Mouse (Mus musculus) kidney, postnatal 10 days (tissue): Measurements from ENCODE around the gene Map1lc3b.

Experiments
- DNase-seq: peaks from one replicate; pipeline ENCODE4 v3.0.0; 2021; ENCODE audit warnings: mixed read lengths

Gene Map1lc3b

GRCm38 (mm10) chr8:121609916-121610315, 19.8 kb downstream of the Map1lc3b start:
- no peak for DNase-seq

GRCm38 (mm10) chr8:121613419-121613818, 23.3 kb downstream of the Map1lc3b start:
- DNase-seq, result no peak

- DNase-seq, result peak; percentile 87
Measured at GRCm38 (mm10) chr8:121619401-121619995, 29.3 kb downstream of the Map1lc3b start.

- peak; percentile 87 for DNase-seq
Measured at GRCm38 (mm10) chr8:121620801-121621516, 30.8 kb downstream of the Map1lc3b start.

- DNase-seq, result no peak
Measured at GRCm38 (mm10) chr8:121621879-121622278, 31.7 kb downstream of the Map1lc3b start.

GRCm38 (mm10) chr8:121623043-121623442, 32.9 kb downstream of the Map1lc3b start:
- no peak for DNase-seq

GRCm38 (mm10) chr8:121628681-121629080, 38.5 kb downstream of the Map1lc3b start:
- no peak for DNase-seq

- DNase-seq, result peak; percentile 75
Measured at GRCm38 (mm10) chr8:121631645-121632071, 41.5 kb downstream of the Map1lc3b start.

- no peak for DNase-seq
Measured at GRCm38 (mm10) chr8:121632401-121632800, 42.2 kb downstream of the Map1lc3b start.

- peak; percentile 78 for DNase-seq
Measured at GRCm38 (mm10) chr8:121635534-121635933, 45.4 kb downstream of the Map1lc3b start.

- DNase-seq, result no peak
Measured at GRCm38 (mm10) chr8:121636180-121636579, 46.0 kb downstream of the Map1lc3b start.

- no peak for DNase-seq
Measured at GRCm38 (mm10) chr8:121642804-121643203, 52.6 kb downstream of the Map1lc3b start.

- DNase-seq, result no peak
Measured at GRCm38 (mm10) chr8:121643384-121643783, 53.2 kb downstream of the Map1lc3b start.

- DNase-seq, result peak; percentile 46
Measured at GRCm38 (mm10) chr8:121647511-121648215, 57.5 kb downstream of the Map1lc3b start.
